Mouse (Mus musculus) spleen, adult 2 months (tissue): ENCODE measurements around the gene Ctr9.

Experiments used
- CTCF ChIP-seq: fragments of 200-500 bp; IDR thresholded peaks from 2 replicates; pipeline ENCODE4 v1.5.1; 2011; ENCODE audit warnings: mild to moderate bottlenecking, inconsistent platforms; ENCODE audit not compliant: insufficient read depth, insufficient read length, insufficient replicate concordance; ENCODE audit errors: extremely low read depth
- POLR2A ChIP-seq: fragments of 200-500 bp; IDR thresholded peaks from 2 replicates; pipeline ENCODE4 v1.6.1; 2011; ENCODE audit warnings: low read depth, low read length, inconsistent platforms

GRCm38 (mm10) chr7:111015731-111016130 is 13.0 kb upstream of the Ctr9 start:
- TF ChIP-seq CTCF: no peak
- TF ChIP-seq POLR2A: no peak
